Comparison of ENCODE assay signal across 16 mouse cellular contexts in genomic region chr2:20735444-20735843, GRCm38 (mm10).
DNase-seq lines count a peak whose midpoint lies in the region; ATAC-seq and TF ChIP-seq lines count a peak whose summit lies in the region.
"Had no signal": no experiment of that assay in that cellular context is flagged by ENCODE, and none has a peak within 500 bp of the region (broad histone marks: within the 10 kb centered on the region; RNA-seq: fewer than 3 reads in every experiment).

No protein-coding gene starts in this region.

- peaks cover 9% of the 10 kb centered on the region for H3K4me1 ChIP-seq in kidney, postnatal 0 days (replicated peaks; ENCODE audit: insufficient read depth, low read length)
- H3K4me1 ChIP-seq in E14TG2a.4 (replicated peaks; ENCODE audit: low read depth, low read length) = peaks cover 66% of the 10 kb centered on the region
- H3K4me1 ChIP-seq in megakaryocyte, embryonic 14.5 days = peaks cover 10% of the 10 kb centered on the region; the same call in 1 of the 2 replicates

- 0 out of 2 replicates have a peak overlapping the region, but pooled peaks have one; percentile 20 for H3K27ac ChIP-seq in kidney, postnatal 0 days
- H3K27ac ChIP-seq: embryonic facial prominence, embryonic 13.5 days; left cerebral cortex, adult 2 months; limb, embryonic 15.5 days had no signal

- intact Hi-C loops in left cerebral cortex, postnatal 10 days (cut with DNase I) = no loop called here

- no peaks in the 10 kb centered on the region for H3K9me3 ChIP-seq in kidney, postnatal 0 days (replicated peaks; ENCODE audit: low read length)
- H3K9me3 ChIP-seq in E14TG2a.4 (ENCODE audit: low read length) = no peaks in the 10 kb centered on the region
- H3K9me3 ChIP-seq in megakaryocyte, embryonic 14.5 days = 0 out of 2 replicates have a peak, but pooled peaks cover 4% of the 10 kb centered on the region
- H3K9me3 ChIP-seq: embryonic facial prominence, embryonic 13.5 days; limb, embryonic 15.5 days had no signal

- no peak for TF ChIP-seq CTCF in kidney, postnatal 0 days (IDR thresholded peaks at IDR 0.05; ENCODE audit: low read depth)
- TF ChIP-seq CTCF in E14TG2a.4 (conservative IDR thresholded peaks at IDR 0.05; ENCODE audit: low read length) = no peak; the same call in 1 of the 2 replicates

- WGBS in kidney, postnatal 0 days = 55% methylated on average over 3 of the region's 3 CpGs

- no peak overlapping the region for H3K4me2 ChIP-seq in kidney, postnatal 0 days (ENCODE audit: low read length)
- H3K4me2 ChIP-seq: limb, embryonic 15.5 days had no signal

- H3K27me3 ChIP-seq in kidney, postnatal 0 days (ENCODE audit: insufficient read depth, low read length) = no peaks in the 10 kb centered on the region
- H3K27me3 ChIP-seq in E14TG2a.4 (ENCODE audit: insufficient read depth, low read length) = no peaks in the 10 kb centered on the region
- no peaks in the 10 kb centered on the region for H3K27me3 ChIP-seq in megakaryocyte, embryonic 14.5 days (replicated peaks)
- H3K27me3 ChIP-seq: embryonic facial prominence, embryonic 13.5 days; limb, embryonic 15.5 days had no signal

- no peak overlapping the region for H3K4me3 ChIP-seq in kidney, postnatal 0 days (replicated peaks; ENCODE audit: low read depth, low read length)
- peak overlapping the region; percentile 46 for H3K4me3 ChIP-seq in E14TG2a.4 (replicated peaks; ENCODE audit: low read length)
- H3K4me3 ChIP-seq in megakaryocyte, embryonic 14.5 days (replicated peaks) = peak overlapping the region; percentile 57
- H3K4me3 ChIP-seq: embryonic facial prominence, embryonic 13.5 days; left cerebral cortex, adult 2 months; limb, embryonic 15.5 days had no signal

- no peaks in the 10 kb centered on the region for H3K36me3 ChIP-seq in kidney, postnatal 0 days (ENCODE audit: insufficient read depth, low read length)
- peaks cover 22% of the 10 kb centered on the region for H3K36me3 ChIP-seq in E14TG2a.4 (ENCODE audit: insufficient read depth, low read length)
- no peaks in the 10 kb centered on the region for H3K36me3 ChIP-seq in megakaryocyte, embryonic 14.5 days (replicated peaks; ENCODE audit: low read length)
- H3K36me3 ChIP-seq: embryonic facial prominence, embryonic 13.5 days; limb, embryonic 15.5 days had no signal

- no peak overlapping the region for H3K9ac ChIP-seq in kidney, postnatal 0 days (ENCODE audit: low read depth, low read length)
- H3K9ac ChIP-seq: embryonic facial prominence, embryonic 13.5 days; limb, embryonic 15.5 days had no signal

- peak; percentile 14 for DNase-seq in adrenal gland, postnatal 14 days
- no peak for DNase-seq in adrenal gland, adult 8-10 months
- DNase-seq in kidney, postnatal 0 days (ENCODE audit: low spot score) = no peak
- no peak for DNase-seq in kidney, adult 8-10 months
- DNase-seq in frontal cortex, postnatal 10 days (ENCODE audit: low spot score in 2 of 2) = no peak
- DNase-seq in left cerebral cortex, postnatal 10 days (ENCODE audit: extremely low spot score in 1 of 2, low spot score in 2 of 2) = no peak
- DNase-seq: cerebellum, adult 2 months; heart, adult 18-20 months; kidney, adult 18-20 months; lung, postnatal 36 days; right cerebral cortex, postnatal 25 days had no signal

- no peak for ATAC-seq in kidney, postnatal 0 days (replicated peaks; ENCODE audit: low FRiP score, low read depth)
